Mouse (Mus musculus) cerebellum, adult 2 months (tissue): ENCODE data around the gene Gm49361.

Experiments
- CTCF ChIP-seq: fragments of 200-500 bp; IDR thresholded peaks from 2 replicates; pipeline ENCODE4 v1.5.1; 2011; ENCODE audit warnings: low read depth, mild to moderate bottlenecking, control low read depth, low read length, moderate library complexity, borderline replicate concordance; ENCODE audit not compliant: insufficient read depth
- POLR2A ChIP-seq: fragments of 200-500 bp; IDR thresholded peaks from 2 replicates; pipeline ENCODE4 v1.6.1; 2011; ENCODE audit warnings: low read length, control low read depth, borderline replicate concordance; ENCODE audit not compliant: insufficient read depth

GRCm38 (mm10) chr14:57690681-57691080 is 55.2 kb downstream of the Gm49361 start:
- TF ChIP-seq POLR2A (no peak), CTCF (no peak)
